Mouse (Mus musculus) embryonic facial prominence, embryonic 14.5 days (tissue): ENCODE measurements around the gene Birc2. TPM values are rescaled to one million over a fixed set of nuclear protein-coding genes. Genes with fewer than 3 reads are reported as not detected.

Experiments
- microRNA-seq: library from miRNA; unstranded; fragments of <30 nt; microRNA quantifications from one replicate; pipeline ENCODE4, GENCODE M21; 2016; ENCODE audit warnings: borderline number of aligned reads
- polyA plus RNA-seq: library from polyadenylated mRNA; unstranded; fragments of >200 nt; fragmentation: Nextera tagmentation; extraction: Ambion mirVana; gene quantifications from 2 replicates; pipeline ENCODE4 v1.2.1, GENCODE M21; 2014

Birc2 gene
- polyA plus RNA-seq, 1 experiment from 2014 or later, result 40.7 TPM

Small RNA genes within 50 kb of the gene (microRNA-seq; reads per million reads assigned to microRNA genes)
- 5.0 reads per million, percentile 21 among the genes with 10 or more reads in this experiment for gene Mir5618

Other genes starting within 250 kb of the Birc2 start
- gene Mmp20, start 208.8 kb downstream of the Birc2 start, polyA plus RNA-seq, result not detected in 2 replicates
- 0.20 TPM in 1 of 2 replicates, not detected in the other for gene Mmp7, start 145.0 kb downstream of the Birc2 start, polyA plus RNA-seq
- 129 and 130 TPM in 2 replicates for gene Tmem123, start 73.0 kb downstream of the Birc2 start, polyA plus RNA-seq
- 14.6 and 16.1 TPM in 2 replicates for gene Birc3, start 36.1 kb upstream of the Birc2 start, polyA plus RNA-seq
- 32.2 and 37.7 TPM in 2 replicates for gene Yap1, start 167.5 kb upstream of the Birc2 start, polyA plus RNA-seq
- 13.9 and 14.5 TPM in 2 replicates for gene Cfap300, start 205.8 kb upstream of the Birc2 start, polyA plus RNA-seq